Mouse (Mus musculus) megakaryocyte, embryonic 14.5 days (primary cell): ENCODE data around the gene Skida1.

ENCODE experiments used
- FLI1 ChIP-seq: IDR thresholded peaks from 2 replicates; pipeline ENCODE4 v1.6.1; 2012; ENCODE audit warnings: low read length, inconsistent platforms, mixed read lengths
- GATA1 ChIP-seq: IDR thresholded peaks from 3 replicates; pipeline ENCODE4 v1.6.1; 2012; ENCODE audit warnings: mixed read lengths, low read length, inconsistent platforms, borderline replicate concordance

- TF ChIP-seq GATA1 (no peak), FLI1 (no peak)
Observed at GRCm38 (mm10) chr2:18057336-18058145, 8.7 kb upstream of the Skida1 start.
